Mouse (Mus musculus) cortical plate, adult 2 months (tissue): Measurements from ENCODE around the gene Hist3h2a.

Experiments
- CTCF ChIP-seq: fragments of 200-500 bp; IDR thresholded peaks from 2 replicates; pipeline ENCODE4 v1.5.1; 2011; ENCODE audit warnings: mild to moderate bottlenecking, control low read depth, low read length; ENCODE audit not compliant: insufficient read depth; ENCODE audit errors: extremely low read depth
- POLR2A ChIP-seq: fragments of 200-500 bp; IDR thresholded peaks from 2 replicates; pipeline ENCODE4 v1.6.1; 2011; ENCODE audit warnings: mild to moderate bottlenecking, low read length, control low read depth; ENCODE audit not compliant: insufficient read depth; ENCODE audit errors: extremely low read depth

GRCm38 (mm10) chr11:58968551-58968950 lies 14.1 kb downstream of the Hist3h2a start:
- no peak for TF ChIP-seq POLR2A
- TF ChIP-seq CTCF, result no peak
